Mouse (Mus musculus): ENCODE data around the gene Gm10300. TPM values are rescaled to one million over a fixed set of nuclear protein-coding genes. Genes with fewer than 3 reads are reported as not detected.
A peak's percentile ranks its signal among the peaks of the same experiment; 100 is the strongest.

Gene Gm10300
- total RNA-seq (2014; rRNA removed) (0.14 TPM in 1 of 2 replicates, not detected in the other), polyA plus RNA-seq (2015; fragmentation: Nextera tagmentation; extraction: Ambion mirVana) (not detected in 2 replicates)

DNA sequence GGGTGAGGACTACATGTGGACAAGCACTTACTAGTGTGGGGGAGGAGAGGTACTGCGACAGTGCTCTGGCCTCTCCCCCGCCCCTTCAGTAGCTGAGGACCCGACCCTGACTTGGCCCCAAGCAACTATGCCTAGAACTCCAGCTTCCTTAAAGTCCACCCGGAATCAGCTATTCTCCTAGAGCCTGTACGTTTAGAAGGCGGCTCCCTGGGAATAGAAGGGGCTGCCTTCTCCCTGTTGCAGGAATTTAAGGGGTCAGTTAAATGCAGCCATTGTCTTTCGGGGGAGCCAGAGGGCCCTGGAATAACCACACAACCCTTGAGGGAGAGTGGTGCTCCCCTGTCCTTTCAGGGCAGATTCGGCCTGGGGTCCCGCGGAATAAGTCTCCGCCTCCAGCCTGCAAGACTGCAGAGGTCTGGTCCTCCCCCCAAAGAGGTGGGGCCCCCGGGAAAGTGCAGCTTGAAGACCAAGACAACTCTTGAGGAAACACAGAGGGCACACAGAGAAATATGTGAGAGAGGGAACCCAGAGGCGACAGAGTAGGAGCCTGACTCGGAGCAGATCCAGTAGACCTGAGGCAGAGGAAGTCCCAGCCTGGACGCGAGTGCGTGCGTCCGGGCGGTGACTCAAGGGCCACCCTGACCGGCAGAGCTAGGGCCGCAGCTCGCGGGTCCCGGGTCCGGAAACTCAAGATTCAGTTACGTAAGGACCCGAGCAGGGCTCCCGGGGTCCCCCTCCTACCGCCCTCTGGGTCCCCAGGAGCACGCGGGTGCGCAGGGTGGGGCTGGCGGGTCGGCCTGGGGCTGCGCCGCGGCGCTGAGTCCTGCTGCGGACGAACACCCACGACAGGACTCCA, at the start of gene Gm10300:
Gene Gm10300, plus strand, starts transcription at position 621 of the 856 bp plus-strand sequence.
- peak within 1 kb of the TSS; percentile 48 for H3K4me3 ChIP-seq (ENCODE audit: low read depth, low read length)
- WGBS, result 2% methylated on average over 42 of the region's 42 CpGs
- no peaks in the 10 kb centered on the region for H3K36me3 ChIP-seq (ENCODE audit: insufficient read depth)
- no peak for TF ChIP-seq CTCF (IDR thresholded peaks at IDR 0.05; ENCODE audit: low read depth)
- ATAC-seq (no peak), DNase-seq (no peak)
- H3K9me3 ChIP-seq (ENCODE audit: low read length), result no peaks in the 10 kb centered on the region
- H3K27me3 ChIP-seq (ENCODE audit: insufficient read depth, low read length), result peaks cover 33% of the 10 kb centered on the region
- peak within 1 kb of the TSS; percentile 50 for H3K9ac ChIP-seq
- no peaks in the 10 kb centered on the region for H3K4me1 ChIP-seq (ENCODE audit: insufficient read depth)
- H3K4me2 ChIP-seq (ENCODE audit: low read depth), result peak within 1 kb of the TSS; percentile 100
- H3K27ac ChIP-seq (ENCODE audit: low read depth, low read length), result no peak within 1 kb of the TSS

GRCm38 (mm10) chr4:132025264-132025663, 49.2 kb upstream of the Gm10300 start:
- DNase-seq (no peak), ATAC-seq (no peak)
- Histone ChIP-seq H3K4me2 (ENCODE audit: low read depth) (no peak overlapping the region), H3K27ac (ENCODE audit: low read depth, low read length) (no peak overlapping the region), H3K27me3 (ENCODE audit: insufficient read depth, low read length) (no peaks in the 10 kb centered on the region), H3K4me1 (ENCODE audit: insufficient read depth) (no peaks in the 10 kb centered on the region), H3K9me3 (ENCODE audit: low read length) (no peaks in the 10 kb centered on the region), H3K4me3 (ENCODE audit: low read depth, low read length) (no peak overlapping the region), H3K9ac (no peak overlapping the region), H3K36me3 (ENCODE audit: insufficient read depth) (no peaks in the 10 kb centered on the region)
- no peak for TF ChIP-seq CTCF (IDR thresholded peaks at IDR 0.05; ENCODE audit: low read depth)
- 25% methylated on average over 2 of the region's 2 CpGs for whole genome bisulfite sequencing

GRCm38 (mm10) chr4:132025738-132026527, 48.6 kb upstream of the Gm10300 start:
- 14% methylated on average over 5 of the region's 5 CpGs for WGBS
- Histone ChIP-seq H3K27me3 (ENCODE audit: insufficient read depth, low read length) (no peaks in the 10 kb centered on the region), H3K36me3 (ENCODE audit: insufficient read depth) (no peaks in the 10 kb centered on the region), H3K4me2 (ENCODE audit: low read depth) (no peak overlapping the region), H3K27ac (ENCODE audit: low read depth, low read length) (no peak overlapping the region), H3K9me3 (ENCODE audit: low read length) (no peaks in the 10 kb centered on the region), H3K9ac (no peak overlapping the region), H3K4me1 (ENCODE audit: insufficient read depth) (no peaks in the 10 kb centered on the region), H3K4me3 (ENCODE audit: low read depth, low read length) (no peak overlapping the region)
- ATAC-seq, result peak; percentile 66
- no peak for TF ChIP-seq CTCF (IDR thresholded peaks at IDR 0.05; ENCODE audit: low read depth)
- peak; percentile 27 for DNase-seq

- DNase-seq, result no peak
- H3K4me3 ChIP-seq (ENCODE audit: low read depth, low read length), result no peak overlapping the region
- no peak overlapping the region for H3K4me2 ChIP-seq (ENCODE audit: low read depth)
- ATAC-seq, result no peak
- no peaks in the 10 kb centered on the region for H3K4me1 ChIP-seq (ENCODE audit: insufficient read depth)
- no peak overlapping the region for H3K27ac ChIP-seq (ENCODE audit: low read depth, low read length)
- no peaks in the 10 kb centered on the region for H3K36me3 ChIP-seq (ENCODE audit: insufficient read depth)
- H3K9me3 ChIP-seq (ENCODE audit: low read length), result no peaks in the 10 kb centered on the region
- TF ChIP-seq CTCF (IDR thresholded peaks at IDR 0.05; ENCODE audit: low read depth), result no peak
- no peak overlapping the region for H3K9ac ChIP-seq
- no peaks in the 10 kb centered on the region for H3K27me3 ChIP-seq (ENCODE audit: insufficient read depth, low read length)
- 82% methylated on average over 6 of the region's 6 CpGs for WGBS
Observed at GRCm38 (mm10) chr4:132027167-132027566, 47.3 kb upstream of the Gm10300 start.

DNA sequence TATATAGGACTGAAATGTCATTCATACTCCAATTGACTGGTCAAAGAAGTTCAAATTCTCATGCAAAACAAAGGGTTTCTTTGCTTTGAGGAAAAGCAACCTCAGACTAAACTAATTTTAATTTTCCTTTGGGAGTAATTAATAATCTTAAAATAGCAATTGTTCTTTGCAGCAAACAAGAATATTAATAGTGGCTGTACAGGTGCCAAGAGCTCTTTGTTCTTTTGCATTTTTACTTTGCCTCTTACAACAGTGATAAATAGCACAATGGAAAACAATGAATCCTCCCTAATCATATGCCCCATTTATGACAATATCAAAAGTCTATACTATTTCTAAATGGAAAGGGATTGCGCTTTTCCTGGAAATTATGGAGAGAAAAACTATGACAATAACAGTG, 46.7 kb upstream of the Gm10300 start:
- no peak overlapping the region for H3K4me3 ChIP-seq (ENCODE audit: low read depth, low read length)
- 96% methylated on average over 1 of the region's 1 CpGs for WGBS
- ATAC-seq, result no peak

DNA sequence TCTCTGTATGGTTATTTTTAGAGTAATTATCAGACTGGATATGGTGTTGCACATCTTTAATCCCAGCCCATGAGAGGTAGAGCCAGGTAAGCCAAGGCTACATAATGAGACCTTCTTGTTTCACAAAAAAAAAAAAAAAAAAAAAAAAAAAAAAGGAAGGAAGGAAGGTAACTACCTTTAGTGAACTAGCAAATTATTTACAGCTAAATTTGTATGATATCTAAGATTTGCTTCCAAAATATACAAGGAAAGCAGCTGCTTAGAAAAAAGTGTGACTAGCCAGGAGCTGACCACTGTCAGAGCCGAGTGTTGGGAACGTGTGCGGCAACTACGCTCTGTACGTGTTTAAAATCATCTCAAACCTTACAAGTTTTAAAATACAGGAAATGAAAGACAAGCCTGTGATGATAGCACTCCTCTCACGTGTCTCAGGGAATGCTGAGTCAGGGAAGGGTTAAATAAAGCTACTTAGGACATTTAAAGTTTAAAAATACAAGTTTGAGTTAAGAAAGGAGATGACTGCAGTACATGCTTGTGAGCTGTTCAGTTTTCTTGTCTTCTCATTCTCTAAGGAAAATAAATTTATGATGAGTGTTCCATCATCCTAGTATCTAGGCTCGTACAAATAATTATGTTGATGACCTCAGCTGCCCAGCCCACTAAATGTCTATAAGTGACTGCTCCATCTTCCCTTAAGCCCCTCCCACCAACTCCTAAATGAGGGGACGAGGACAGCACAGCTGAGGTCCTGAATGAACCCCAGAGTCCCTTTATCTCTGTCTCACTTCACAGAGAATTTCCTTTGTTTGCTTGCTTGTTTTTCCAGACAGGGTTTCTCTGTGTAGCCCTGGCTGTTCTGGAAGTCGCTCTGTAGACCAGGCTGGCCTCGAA, 44.4 kb upstream of the Gm10300 start:
- no peak overlapping the region for H3K27ac ChIP-seq (ENCODE audit: low read depth, low read length)
- no peaks in the 10 kb centered on the region for H3K36me3 ChIP-seq (ENCODE audit: insufficient read depth)
- H3K27me3 ChIP-seq (ENCODE audit: insufficient read depth, low read length), result no peaks in the 10 kb centered on the region
- no peak overlapping the region for H3K4me3 ChIP-seq (ENCODE audit: low read depth, low read length)
- H3K4me2 ChIP-seq (ENCODE audit: low read depth), result no peak overlapping the region
- 71% methylated on average over 10 of the region's 10 CpGs for WGBS
- H3K9me3 ChIP-seq (ENCODE audit: low read length), result no peaks in the 10 kb centered on the region
- no peak overlapping the region for H3K9ac ChIP-seq
- no peak for TF ChIP-seq CTCF (IDR thresholded peaks at IDR 0.05; ENCODE audit: low read depth)
- H3K4me1 ChIP-seq (ENCODE audit: insufficient read depth), result no peaks in the 10 kb centered on the region
- no peak for DNase-seq
- no peak for ATAC-seq

More for the DNA sequence above, 46.7 kb upstream of the Gm10300 start:
- H3K27me3 ChIP-seq (ENCODE audit: insufficient read depth, low read length), result no peaks in the 10 kb centered on the region
- H3K36me3 ChIP-seq (ENCODE audit: insufficient read depth), result no peaks in the 10 kb centered on the region
- no peak for TF ChIP-seq CTCF (IDR thresholded peaks at IDR 0.05; ENCODE audit: low read depth)
- H3K4me1 ChIP-seq (ENCODE audit: insufficient read depth), result no peaks in the 10 kb centered on the region
- H3K9me3 ChIP-seq (ENCODE audit: low read length), result no peaks in the 10 kb centered on the region
- H3K4me2 ChIP-seq (ENCODE audit: low read depth), result no peak overlapping the region
- H3K27ac ChIP-seq (ENCODE audit: low read depth, low read length), result no peak overlapping the region
- no peak for DNase-seq
- H3K9ac ChIP-seq, result no peak overlapping the region

Measured in forebrain, postnatal 0 days (tissue).